Mouse (Mus musculus) CD4-positive, CD25-positive, alpha-beta regulatory T cell, adult 4 months (primary cell): ENCODE results near the gene Nf2. TPM values are rescaled to one million over a fixed set of nuclear protein-coding genes. Genes with fewer than 3 reads are reported as not detected.
A peak's percentile ranks its signal among the peaks of the same experiment; 100 is the strongest.

Experiments used
- ATAC-seq: one replicate; pipeline ENCODE4 v1.8.0; 2017
- polyA plus RNA-seq, 2 experiments: library from polyadenylated mRNA; unstranded; fragments of 100-300 nt; shearing (Covaris generic); gene quantifications; one replicate each; pipeline ENCODE4 v1.2.1; 2017

Gene Nf2
- polyA plus RNA-seq, 2 experiments from 2014 or later = 19.2 to 24.2 TPM

- ATAC-seq = no peak
Measured at GRCm38 (mm10) chr11:4793006-4793405, 56.3 kb downstream of the Nf2 start.

GRCm38 (mm10) chr11:4791549-4791948 lies 57.8 kb downstream of the Nf2 start:
- no peak for ATAC-seq

- no peak for ATAC-seq
Measured at GRCm38 (mm10) chr11:4789691-4790090, 59.6 kb downstream of the Nf2 start.

GRCm38 (mm10) chr11:4784629-4785142 lies 64.7 kb downstream of the Nf2 start:
- ATAC-seq = peak; percentile 41

GRCm38 (mm10) chr11:4783116-4783515 lies 66.2 kb downstream of the Nf2 start:
- no peak for ATAC-seq

GRCm38 (mm10) chr11:4780927-4781326 lies 68.4 kb downstream of the Nf2 start:
- ATAC-seq = no peak

- ATAC-seq = no peak
Measured at GRCm38 (mm10) chr11:4772925-4773324, 76.4 kb downstream of the Nf2 start.

- no peak for ATAC-seq
Measured at GRCm38 (mm10) chr11:4771756-4772155, 77.6 kb downstream of the Nf2 start.

- no peak for ATAC-seq
Measured at GRCm38 (mm10) chr11:4769881-4770280, 79.5 kb downstream of the Nf2 start.

- ATAC-seq = no peak
Measured at GRCm38 (mm10) chr11:4769293-4769692, 80.0 kb downstream of the Nf2 start.

GRCm38 (mm10) chr11:4768399-4768798 lies 80.9 kb downstream of the Nf2 start:
- no peak for ATAC-seq

- ATAC-seq = no peak
Measured at GRCm38 (mm10) chr11:4764476-4764875, 84.9 kb downstream of the Nf2 start.

- ATAC-seq = no peak
Measured at GRCm38 (mm10) chr11:4763631-4764030, 85.7 kb downstream of the Nf2 start.

GRCm38 (mm10) chr11:4762511-4762910 lies 86.8 kb downstream of the Nf2 start:
- no peak for ATAC-seq

- no peak for ATAC-seq
Measured at GRCm38 (mm10) chr11:4761991-4762390, 87.3 kb downstream of the Nf2 start.

- no peak for ATAC-seq
Measured at GRCm38 (mm10) chr11:4760438-4760837, 88.9 kb downstream of the Nf2 start.

- ATAC-seq = no peak
Measured at GRCm38 (mm10) chr11:4757789-4758158, 91.6 kb downstream of the Nf2 start.

- no peak for ATAC-seq
Measured at GRCm38 (mm10) chr11:4756984-4757788, 92.2 kb downstream of the Nf2 start.

GRCm38 (mm10) chr11:4756460-4756859 lies 92.9 kb downstream of the Nf2 start:
- ATAC-seq = no peak

- no peak for ATAC-seq
Measured at GRCm38 (mm10) chr11:4754867-4755266, 94.5 kb downstream of the Nf2 start.

- no peak for ATAC-seq
Measured at GRCm38 (mm10) chr11:4754036-4754435, 95.3 kb downstream of the Nf2 start.

GRCm38 (mm10) chr11:4752836-4753235 lies 96.5 kb downstream of the Nf2 start:
- no peak for ATAC-seq

GRCm38 (mm10) chr11:4750263-4750662 lies 99.1 kb downstream of the Nf2 start:
- ATAC-seq = no peak

- no peak for ATAC-seq
Measured at GRCm38 (mm10) chr11:4747285-4747684, 102.1 kb downstream of the Nf2 start.

- no peak for ATAC-seq
Measured at GRCm38 (mm10) chr11:4746733-4747132, 102.6 kb downstream of the Nf2 start, which contains the start of gene Cabp7. Cabp7 (minus strand) TSS chr11:4746778.
